Mouse (Mus musculus) embryonic facial prominence, embryonic 11.5 days (tissue): ENCODE measurements around the gene Ppp2r1b. TPM values are rescaled to one million over a fixed set of nuclear protein-coding genes. Genes with fewer than 3 reads are reported as not detected.
"Not testable (repeated sequence)": the region's sequence is repeated elsewhere in the genome, so short reads cannot be mapped to it uniquely, and the experiment has no call there.

Experiments used
- ATAC-seq: fragments of 200-750 bp; cut with Nextera tagmentation; replicated peaks from 2 replicates; pipeline ENCODE4 v1.8.0; 2017; ENCODE audit warnings: low read depth; ENCODE audit not compliant: insufficient number of reproducible peaks, low FRiP score, low TSS enrichment
- DNase-seq: peaks from one replicate; pipeline ENCODE4 v3.0.0-alpha.2; 2015; ENCODE audit warnings: low spot score
- H3K27ac ChIP-seq: fragments of 300-500 bp; sonication (generic); replicated peaks from 2 replicates; pipeline ENCODE4 v1.5.1; 2014; ENCODE audit warnings: mild to moderate bottlenecking, low read depth, low read length, control low read depth
- H3K27me3 ChIP-seq: fragments of 300-500 bp; sonication (generic); 2 replicates; pipeline ENCODE4 v1.6.1; 2014; ENCODE audit warnings: mild to moderate bottlenecking, low read length, moderate library complexity, mixed read lengths; ENCODE audit not compliant: control insufficient read depth, insufficient read depth
- H3K36me3 ChIP-seq: fragments of 300-500 bp; sonication (generic); replicated peaks from 2 replicates; pipeline ENCODE4 v1.6.1; 2014; ENCODE audit warnings: low read depth, mild to moderate bottlenecking, low read length, moderate library complexity, mixed read lengths; ENCODE audit not compliant: control insufficient read depth, insufficient read depth
- H3K4me1 ChIP-seq: fragments of 300-500 bp; sonication (generic); 2 replicates; pipeline ENCODE4 v1.6.1; 2014; ENCODE audit warnings: low read length, mixed read lengths; ENCODE audit not compliant: control insufficient read depth, insufficient read depth
- H3K4me2 ChIP-seq: fragments of 300-500 bp; sonication (generic); 2 replicates; pipeline ENCODE4 v1.6.1; 2014; ENCODE audit warnings: low read depth, mild to moderate bottlenecking, control low read depth, low read length, moderate library complexity
- H3K4me3 ChIP-seq: fragments of 300-500 bp; sonication (generic); 2 replicates; pipeline ENCODE4 v1.5.1; 2014; ENCODE audit warnings: low read depth, low read length, control low read depth
- H3K9ac ChIP-seq: fragments of 300-500 bp; sonication (generic); replicated peaks from 2 replicates; pipeline ENCODE4 v1.6.1; 2014; ENCODE audit warnings: mild to moderate bottlenecking, control low read depth, low read length
- H3K9me3 ChIP-seq: fragments of 300-500 bp; sonication (generic); replicated peaks from 2 replicates; pipeline ENCODE4 v1.6.1; 2016; ENCODE audit warnings: mild to moderate bottlenecking, low read length, inconsistent platforms, mixed read lengths; ENCODE audit not compliant: control insufficient read depth
- WGBS: fragments of 180-500 bp; shearing (Covaris S2); extraction: QIAGEN DNeasy Blood & Tissue Kit; methylation state at CpG from one replicate; pipeline ENCODE4 v1.1.7; 2014; 5-methylcytosine and 5-hydroxymethylcytosine counted together
- polyA plus RNA-seq: library from polyadenylated mRNA; unstranded; fragments of >200 nt; fragmentation: Nextera tagmentation; extraction: Ambion mirVana; gene quantifications from 2 replicates; pipeline ENCODE4 v1.2.1, GENCODE M21; 2014

Gene Ppp2r1b
- polyA plus RNA-seq, 1 experiment from 2014 or later, result 136 TPM

DNA sequence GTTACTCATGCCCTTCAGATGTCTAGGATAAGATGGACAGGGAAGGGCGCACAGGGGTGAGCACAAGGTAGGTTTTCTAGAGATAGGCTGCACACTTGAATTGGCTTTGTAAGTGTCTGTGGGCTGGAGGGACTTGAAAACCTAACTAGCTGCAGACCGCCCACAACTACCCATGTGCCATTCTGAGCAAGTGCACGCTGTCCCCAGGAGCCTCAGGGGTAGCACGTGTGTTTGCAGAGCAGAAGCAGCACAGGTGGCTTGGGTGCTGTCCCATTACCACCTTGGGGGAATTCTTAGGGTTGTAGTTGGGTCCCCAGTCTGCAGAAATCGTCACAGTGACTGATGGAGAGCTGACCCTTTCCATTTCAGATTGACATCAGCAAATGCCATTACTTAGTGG is 22.9 kb upstream of the Ppp2r1b start:
- H3K4me1 ChIP-seq, result no peaks in the 10 kb centered on the region
- no peaks in the 10 kb centered on the region for H3K9me3 ChIP-seq
- no peak overlapping the region for H3K9ac ChIP-seq
- DNase-seq, result no peak
- H3K4me2 ChIP-seq, result no peak overlapping the region
- H3K4me3 ChIP-seq, result no peak overlapping the region
- ATAC-seq, result no peak
- 98% methylated on average over 5 of the region's 5 CpGs for WGBS
- peaks cover 5% of the 10 kb centered on the region; the same call in 1 of the 2 replicates for H3K36me3 ChIP-seq
- no peak overlapping the region for H3K27ac ChIP-seq
- no peaks in the 10 kb centered on the region for H3K27me3 ChIP-seq

DNA sequence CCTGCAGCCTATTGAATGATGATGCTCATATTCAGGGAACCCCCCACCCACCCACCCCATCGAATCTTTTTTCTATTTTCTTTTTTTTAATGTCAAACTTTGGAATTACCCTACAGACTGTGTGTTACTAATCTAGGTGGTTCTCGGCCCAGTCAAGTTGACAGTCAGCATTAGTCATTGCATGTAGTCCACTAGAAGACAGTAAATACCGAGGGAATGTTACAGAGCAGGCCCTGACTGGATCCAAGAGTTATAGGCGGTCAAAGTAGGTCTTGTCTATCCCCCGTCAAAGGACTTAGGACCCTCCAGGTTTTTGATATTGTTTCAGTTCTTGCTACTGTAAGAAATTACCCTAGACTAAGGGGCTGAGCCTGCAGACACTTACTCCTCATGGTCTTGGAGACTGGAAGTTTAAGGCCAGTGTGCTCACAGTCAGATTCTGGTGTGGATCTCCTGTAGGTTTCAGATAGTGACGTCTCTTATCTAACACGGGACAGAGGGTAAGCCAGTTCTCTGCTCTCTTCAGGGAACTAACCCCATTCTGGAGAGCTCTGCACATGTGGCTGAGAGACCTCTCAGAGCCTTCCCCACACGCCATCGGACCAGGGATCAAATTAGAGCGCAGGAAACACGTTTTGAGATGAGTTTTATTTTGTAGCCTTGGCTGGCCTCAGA is 21.2 kb upstream of the Ppp2r1b start:
- no peak overlapping the region for H3K4me3 ChIP-seq
- WGBS, result 88% methylated on average over 11 of the region's 11 CpGs
- no peak overlapping the region for H3K27ac ChIP-seq
- H3K36me3 ChIP-seq, result peaks cover 5% of the 10 kb centered on the region; the same call in 1 of the 2 replicates
- H3K9me3 ChIP-seq, result no peaks in the 10 kb centered on the region
- DNase-seq, result no peak
- H3K27me3 ChIP-seq, result no peaks in the 10 kb centered on the region
- no peak for ATAC-seq
- no peak overlapping the region for H3K4me2 ChIP-seq
- H3K4me1 ChIP-seq, result no peaks in the 10 kb centered on the region
- H3K9ac ChIP-seq, result no peak overlapping the region

DNA sequence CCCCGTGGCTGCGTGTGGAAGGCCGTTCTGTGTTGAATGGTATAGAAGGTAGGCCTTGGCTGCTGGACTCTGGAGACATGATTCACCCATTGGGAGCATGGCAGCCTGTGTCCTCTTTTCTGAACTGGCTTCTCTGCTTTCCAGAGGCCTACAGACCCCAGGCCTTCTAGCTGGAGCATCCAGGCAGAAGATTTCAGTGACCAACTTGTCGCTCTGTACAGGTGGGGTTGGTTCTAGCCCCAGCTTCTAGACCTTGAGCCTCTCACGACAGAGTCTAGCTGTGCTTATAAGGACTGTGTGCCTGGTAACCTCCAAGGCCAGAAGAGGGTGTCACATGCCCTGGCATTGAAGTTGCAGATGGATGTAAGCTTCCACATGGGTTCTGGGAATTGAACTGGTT is 13.6 kb upstream of the Ppp2r1b start:
- DNase-seq (no peak), ATAC-seq (no peak)
- H3K4me1 ChIP-seq, result no peaks in the 10 kb centered on the region
- no peak overlapping the region for H3K4me2 ChIP-seq
- WGBS, result 95% methylated on average over 5 of the region's 5 CpGs
- H3K9me3 ChIP-seq, result no peaks in the 10 kb centered on the region
- H3K36me3 ChIP-seq, result no peaks in the 10 kb centered on the region
- no peaks in the 10 kb centered on the region for H3K27me3 ChIP-seq
- no peak overlapping the region for H3K27ac ChIP-seq
- H3K4me3 ChIP-seq, result no peak overlapping the region
- H3K9ac ChIP-seq, result no peak overlapping the region

GRCm38 (mm10) chr9:50832162-50832561 is 12.9 kb upstream of the Ppp2r1b start:
- H3K4me2 ChIP-seq, result no peak overlapping the region
- no peak for ATAC-seq
- WGBS, result 98% methylated on average over 4 of the region's 4 CpGs
- H3K36me3 ChIP-seq, result no peaks in the 10 kb centered on the region
- no peaks in the 10 kb centered on the region for H3K4me1 ChIP-seq
- no peak for DNase-seq
- no peaks in the 10 kb centered on the region for H3K9me3 ChIP-seq
- no peak overlapping the region for H3K27ac ChIP-seq
- H3K4me3 ChIP-seq, result no peak overlapping the region
- H3K27me3 ChIP-seq, result no peaks in the 10 kb centered on the region
- no peak overlapping the region for H3K9ac ChIP-seq

- H3K36me3 ChIP-seq, ATAC-seq, DNase-seq, H3K9me3 ChIP-seq, H3K27ac ChIP-seq, H3K4me2 ChIP-seq, H3K9ac ChIP-seq, H3K4me1 ChIP-seq, H3K4me3 ChIP-seq, H3K27me3 ChIP-seq: not testable (repeated sequence)
- 85% methylated on average over 2 of the region's 2 CpGs for WGBS
These were observed 12.5 kb upstream of the Ppp2r1b start for GRCm38 (mm10) chr9:50832582-50832981.

- H3K9me3 ChIP-seq, result no peaks in the 10 kb centered on the region
- H3K36me3 ChIP-seq, result no peaks in the 10 kb centered on the region
- no peak overlapping the region for H3K4me3 ChIP-seq
- H3K27me3 ChIP-seq, result no peaks in the 10 kb centered on the region
- no peak overlapping the region for H3K4me2 ChIP-seq
- 85% methylated on average over 8 of the region's 8 CpGs for WGBS
- ATAC-seq (no peak), DNase-seq (no peak)
- no peak overlapping the region for H3K27ac ChIP-seq
- no peaks in the 10 kb centered on the region for H3K4me1 ChIP-seq
- H3K9ac ChIP-seq, result no peak overlapping the region
These were observed 11.3 kb upstream of the Ppp2r1b start for GRCm38 (mm10) chr9:50833786-50834185.

GRCm38 (mm10) chr9:50835068-50835705 is 9.9 kb upstream of the Ppp2r1b start:
- no peak overlapping the region for H3K4me3 ChIP-seq
- no peak overlapping the region for H3K4me2 ChIP-seq
- H3K36me3 ChIP-seq, result no peaks in the 10 kb centered on the region
- H3K27me3 ChIP-seq, result no peaks in the 10 kb centered on the region
- DNase-seq (no peak), ATAC-seq (no peak)
- H3K9me3 ChIP-seq, result no peaks in the 10 kb centered on the region
- no peak overlapping the region for H3K9ac ChIP-seq
- 82% methylated on average over 10 of the region's 10 CpGs for WGBS
- H3K4me1 ChIP-seq, result no peaks in the 10 kb centered on the region
- H3K27ac ChIP-seq, result no peak overlapping the region

GRCm38 (mm10) chr9:50836097-50836496 is 9.0 kb upstream of the Ppp2r1b start:
- DNase-seq (no peak), ATAC-seq (no peak)
- no peaks in the 10 kb centered on the region for H3K4me1 ChIP-seq
- H3K9ac ChIP-seq, result no peak overlapping the region
- H3K9me3 ChIP-seq, result no peaks in the 10 kb centered on the region
- no peaks in the 10 kb centered on the region for H3K36me3 ChIP-seq
- H3K4me2 ChIP-seq, result no peak overlapping the region
- H3K27ac ChIP-seq, result no peak overlapping the region
- H3K27me3 ChIP-seq, result no peaks in the 10 kb centered on the region
- 90% methylated on average over 4 of the region's 4 CpGs for WGBS
- H3K4me3 ChIP-seq, result no peak overlapping the region
